Mouse (Mus musculus) bone marrow, adult 2 months (tissue): ENCODE measurements around the gene Caprin2. TPM values are rescaled to one million over a fixed set of nuclear protein-coding genes. Genes with fewer than 3 reads are reported as not detected.

Source experiments
- H3K27ac ChIP-seq: fragments of 200-500 bp; 2 replicates; pipeline ENCODE4 v1.5.1; 2012; ENCODE audit warnings: low read depth, mild to moderate bottlenecking, control low read depth, inconsistent platforms, low read length; ENCODE audit not compliant: control insufficient read depth, poor library complexity, insufficient read depth
- H3K4me1 ChIP-seq: fragments of 200-500 bp; 2 replicates; pipeline ENCODE4 v1.6.1; 2011; ENCODE audit warnings: low read length; ENCODE audit not compliant: control insufficient read depth, insufficient read depth
- H3K4me3 ChIP-seq: fragments of 200-500 bp; replicated peaks from 2 replicates; pipeline ENCODE3; 2011; ENCODE audit warnings: mild to moderate bottlenecking, low read depth, low read length, control low read depth; ENCODE audit not compliant: control insufficient read depth
- CTCF ChIP-seq: fragments of 200-500 bp; IDR thresholded peaks from 2 replicates; pipeline ENCODE4 v1.5.1; 2011; ENCODE audit warnings: low read length, control low read depth; ENCODE audit not compliant: control insufficient read depth, insufficient read depth
- POLR2A ChIP-seq: fragments of 200-500 bp; IDR thresholded peaks from 2 replicates; pipeline ENCODE4 v1.6.1; 2011; ENCODE audit warnings: low read depth, mild to moderate bottlenecking, control low read depth, low read length, borderline replicate concordance; ENCODE audit not compliant: control insufficient read depth
- WGBS: fragments of 180-500 bp; shearing (Covaris S2); methylation state at CpG from one replicate; pipeline ENCODE4 v1.1.7; 2018; 5-methylcytosine and 5-hydroxymethylcytosine counted together
- polyA plus RNA-seq: library from polyadenylated mRNA; stranded (reverse); fragments of >200 nt; gene quantifications from 2 replicates; pipeline ENCODE4 v1.2.4, GENCODE M21; 2011; ENCODE audit warnings: low replicate concordance; ENCODE audit not compliant: missing spikeins, insufficient read depth, insufficient read length

The Caprin2 gene
- polyA plus RNA-seq, 1 experiment = 16.0 TPM

DNA sequence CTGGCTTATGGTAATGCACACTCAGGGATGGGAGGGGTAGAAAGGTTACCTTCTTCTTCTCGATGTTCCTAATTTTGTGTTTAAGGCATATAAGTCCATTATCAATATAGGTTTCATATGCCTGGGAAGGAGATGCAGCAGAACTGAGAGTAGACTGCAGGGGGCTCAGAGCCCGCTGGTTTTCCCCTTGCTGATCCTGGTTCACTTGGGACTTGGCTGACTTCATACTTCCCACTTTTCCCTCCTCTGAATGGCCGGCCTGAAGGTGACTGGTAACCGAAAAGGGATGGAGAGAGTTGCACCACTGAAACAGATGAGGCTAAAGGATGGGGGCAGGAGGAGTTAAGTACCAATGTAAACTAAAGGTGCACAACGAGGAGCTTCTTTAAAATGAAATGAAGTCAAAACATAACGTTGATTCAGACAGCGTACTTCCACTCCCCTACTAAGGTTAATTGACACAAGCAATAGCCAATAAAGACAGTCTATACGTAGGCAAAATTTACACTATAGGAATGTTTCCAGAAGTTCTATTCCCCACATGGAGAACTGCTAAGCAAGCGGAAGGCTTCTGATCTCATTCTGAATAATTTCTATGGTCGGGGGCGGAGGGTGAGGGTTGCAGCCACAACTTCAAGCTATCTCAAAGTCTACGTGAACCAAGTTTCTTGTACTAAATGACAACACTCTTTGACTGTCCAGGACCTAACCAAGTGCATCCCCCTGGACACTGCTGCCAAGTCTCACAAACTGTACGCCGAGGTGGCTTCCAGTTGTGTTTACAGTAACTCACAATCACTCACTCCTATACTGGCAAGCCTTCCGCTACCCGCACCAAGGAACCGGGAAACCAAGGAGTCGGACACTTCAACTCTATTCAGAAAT lies 907 bp downstream of the Caprin2 start:
- H3K4me1 ChIP-seq = no peaks in the 10 kb centered on the region; the same call in 1 of the 2 replicates
- TF ChIP-seq CTCF (no peak), POLR2A (no peak)
- H3K27ac ChIP-seq = peak overlapping the region; percentile 51; the same call in 1 of the 2 replicates
- WGBS = 2% methylated on average over 18 of the region's 18 CpGs
- H3K4me3 ChIP-seq = peak overlapping the region; percentile 79

- Histone ChIP-seq H3K4me3 (no peak overlapping the region), H3K27ac (no peak overlapping the region), H3K4me1 (no peaks in the 10 kb centered on the region)
- TF ChIP-seq CTCF = no peak
- no peak for TF ChIP-seq POLR2A
- WGBS = 90% methylated on average over 1 of the region's 1 CpGs
Measured at GRCm38 (mm10) chr6:148873911-148874310, 22.1 kb downstream of the Caprin2 start.

- no peak overlapping the region for H3K27ac ChIP-seq
- TF ChIP-seq POLR2A (no peak), CTCF (no peak)
- H3K4me3 ChIP-seq = no peak overlapping the region
- H3K4me1 ChIP-seq = no peaks in the 10 kb centered on the region
Measured at GRCm38 (mm10) chr6:148845629-148846028, 50.4 kb downstream of the Caprin2 start.

DNA sequence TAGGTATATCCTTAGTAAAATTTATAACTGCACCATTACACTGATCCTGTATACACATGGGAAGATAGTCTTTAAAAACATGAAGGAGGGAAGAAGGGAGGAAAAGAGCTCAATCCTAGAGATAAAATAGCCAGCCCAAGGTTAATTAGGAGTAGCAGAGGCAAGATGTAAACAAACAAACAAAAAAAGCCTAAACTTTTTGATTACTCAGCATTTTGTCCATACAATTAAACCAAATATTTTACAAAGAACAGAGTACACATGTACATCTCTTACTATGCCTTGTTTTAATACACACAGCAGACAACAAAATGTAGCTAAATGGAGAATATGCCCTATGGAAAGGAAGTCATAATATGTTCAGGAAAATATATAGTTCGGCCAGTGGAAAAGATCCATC lies 54.3 kb downstream of the Caprin2 start:
- Histone ChIP-seq H3K4me3 (no peak overlapping the region), H3K27ac (no peak overlapping the region), H3K4me1 (no peaks in the 10 kb centered on the region)
- no peak for TF ChIP-seq CTCF
- no peak for TF ChIP-seq POLR2A
- 81% methylated on average over 1 of the region's 1 CpGs for WGBS

DNA sequence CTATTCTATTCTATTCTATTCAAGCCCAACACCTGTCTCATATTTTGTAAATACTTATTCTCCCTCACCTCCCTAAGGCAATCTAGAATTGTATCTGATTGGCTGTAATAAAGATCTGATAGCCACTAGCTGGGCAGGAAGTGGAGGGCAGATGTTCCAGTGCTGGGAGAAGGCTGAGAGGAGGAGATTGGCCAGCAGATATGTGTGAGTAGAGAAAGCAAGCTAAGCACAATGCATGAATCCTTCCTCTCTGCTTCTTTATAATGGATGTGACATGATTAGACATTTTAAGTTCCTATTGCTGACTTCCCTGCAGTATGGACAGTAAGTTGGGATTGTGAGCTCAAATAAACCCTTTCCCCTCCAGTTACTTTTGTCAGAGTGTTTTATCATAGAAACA lies 57.6 kb downstream of the Caprin2 start:
- no peak for TF ChIP-seq CTCF
- TF ChIP-seq POLR2A = no peak
- no peak overlapping the region for H3K4me3 ChIP-seq
- no peaks in the 10 kb centered on the region for H3K4me1 ChIP-seq
- no peak overlapping the region for H3K27ac ChIP-seq

DNA sequence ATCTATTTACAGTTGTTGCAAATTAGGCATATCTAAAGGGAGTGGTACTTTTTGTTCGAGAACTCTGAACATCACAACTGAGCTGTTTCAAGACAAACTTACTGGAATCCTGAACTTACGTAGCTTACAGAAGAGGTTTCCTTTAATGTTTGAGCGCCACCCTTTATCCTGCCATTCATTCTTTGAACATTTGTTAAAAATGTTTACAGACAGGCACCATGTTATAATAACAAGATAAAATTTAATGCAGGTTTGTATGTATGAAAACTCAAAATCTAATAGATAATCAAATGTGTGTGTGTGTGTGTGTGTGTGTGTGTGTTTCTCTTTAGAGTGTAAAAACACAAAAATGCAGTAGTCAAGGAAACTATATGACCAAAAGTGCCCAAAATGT lies 64.3 kb downstream of the Caprin2 start:
- 22% methylated on average over 3 of the region's 3 CpGs for WGBS

DNA sequence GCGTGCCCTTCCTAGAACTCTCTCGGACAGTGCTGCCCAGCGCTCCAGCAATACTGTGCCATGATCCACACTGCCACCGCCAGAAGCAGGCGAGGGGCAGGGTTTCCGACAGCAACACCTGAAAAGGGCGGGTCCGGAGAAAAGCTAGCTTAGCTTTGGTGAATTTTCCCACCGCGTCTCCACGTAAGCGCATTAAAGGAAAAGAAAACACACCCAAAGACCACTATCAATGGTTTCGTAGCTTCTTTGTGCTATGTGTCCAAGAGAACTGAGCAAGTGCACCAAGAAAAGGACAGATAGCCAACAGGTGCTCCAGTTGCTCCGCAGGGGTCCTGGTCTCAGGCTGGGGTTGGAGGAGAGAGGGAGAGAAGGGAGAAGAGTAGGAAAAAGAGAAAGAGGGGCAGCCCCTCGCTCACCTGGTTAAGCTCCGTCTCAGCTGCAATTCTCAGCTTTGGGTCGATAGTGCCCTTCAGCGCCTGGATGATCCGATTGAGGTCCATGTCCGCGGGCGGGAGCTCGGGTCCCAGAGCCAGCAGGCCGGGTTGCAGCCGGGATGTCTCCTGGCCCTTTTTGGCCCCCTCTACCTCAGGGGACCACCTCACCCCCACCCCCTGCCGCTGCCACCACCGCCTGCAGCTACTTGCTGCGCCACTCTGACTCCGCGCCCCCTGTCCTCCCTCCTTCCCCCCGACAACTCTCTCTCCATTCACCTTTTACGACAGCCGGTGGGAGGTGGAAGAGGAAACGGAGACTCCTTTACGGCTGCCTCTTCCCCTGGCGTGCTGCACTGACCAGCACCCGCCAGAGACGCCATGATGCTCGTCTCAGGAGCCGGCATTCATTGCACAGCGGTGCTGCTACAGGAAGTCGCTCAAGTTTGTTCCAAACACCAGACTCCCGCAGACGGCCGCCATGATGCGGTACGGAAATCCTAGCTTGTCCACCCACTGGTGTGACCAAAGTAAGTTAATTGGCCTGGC lies 65.0 kb downstream of the Caprin2 start, which contains the start of gene Ipo8:
Gene Ipo8, minus strand, starts transcription at position 720 of the 980 bp plus-strand sequence.
- Histone ChIP-seq H3K27ac (no peak within 1 kb of the TSS; the same call in 1 of the 2 replicates), H3K4me1 (no peaks in the 10 kb centered on the region; the same call in 1 of the 2 replicates), H3K4me3 (peak within 1 kb of the TSS; percentile 69)
- TF ChIP-seq CTCF (no peak; the same call in 1 of the 2 replicates), POLR2A (peak; percentile 72; the same call in 1 of the 2 replicates)
- under 1% methylated on average over 46 of the region's 47 CpGs for whole genome bisulfite sequencing

More for the DNA sequence above, 64.3 kb downstream of the Caprin2 start:
- TF ChIP-seq POLR2A (no peak), CTCF (no peak)
- H3K4me1 ChIP-seq = no peaks in the 10 kb centered on the region; the same call in 1 of the 2 replicates
- peak overlapping the region; percentile 69 for H3K4me3 ChIP-seq
- H3K27ac ChIP-seq = no peak overlapping the region

DNA sequence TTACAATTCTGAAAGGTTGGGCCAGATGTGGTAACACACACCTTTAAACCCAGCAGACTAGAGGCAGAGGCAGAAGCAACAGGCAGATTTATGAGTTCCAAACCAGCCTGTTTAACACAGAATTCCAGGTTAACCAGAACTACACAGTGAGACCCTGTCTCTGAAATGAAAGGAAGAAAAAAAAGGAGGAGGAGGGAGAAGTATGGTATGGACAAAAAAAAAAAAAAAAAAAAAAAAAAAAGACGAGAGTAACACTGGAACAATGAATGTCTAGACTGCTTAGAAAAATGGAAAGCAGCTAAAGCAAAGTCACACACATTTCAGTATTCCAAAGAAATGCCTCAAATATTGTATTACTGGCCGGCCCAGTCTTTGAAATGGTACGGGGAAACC lies 65.7 kb downstream of the Caprin2 start:
- TF ChIP-seq POLR2A (no peak), CTCF (no peak)
- Histone ChIP-seq H3K27ac (no peak overlapping the region), H3K4me3 (peak overlapping the region; percentile 69), H3K4me1 (no peaks in the 10 kb centered on the region; the same call in 1 of the 2 replicates)
- WGBS = 3% methylated on average over 3 of the region's 3 CpGs
